Mouse (Mus musculus) testis, adult 2 months (tissue): ENCODE results near the gene Mpv17.

Source experiments
- CTCF ChIP-seq: fragments of 200-500 bp; IDR thresholded peaks from 2 replicates; pipeline ENCODE4 v1.5.1; 2012; ENCODE audit warnings: low read depth, mild to moderate bottlenecking, inconsistent platforms, low read length, moderate library complexity; ENCODE audit not compliant: control insufficient read depth, insufficient read depth, insufficient replicate concordance
- POLR2A ChIP-seq: fragments of 200-500 bp; IDR thresholded peaks from 2 replicates; pipeline ENCODE4 v1.6.1; 2012; ENCODE audit warnings: low read depth, mild to moderate bottlenecking, inconsistent platforms, low read length, moderate library complexity; ENCODE audit not compliant: control insufficient read depth

DNA sequence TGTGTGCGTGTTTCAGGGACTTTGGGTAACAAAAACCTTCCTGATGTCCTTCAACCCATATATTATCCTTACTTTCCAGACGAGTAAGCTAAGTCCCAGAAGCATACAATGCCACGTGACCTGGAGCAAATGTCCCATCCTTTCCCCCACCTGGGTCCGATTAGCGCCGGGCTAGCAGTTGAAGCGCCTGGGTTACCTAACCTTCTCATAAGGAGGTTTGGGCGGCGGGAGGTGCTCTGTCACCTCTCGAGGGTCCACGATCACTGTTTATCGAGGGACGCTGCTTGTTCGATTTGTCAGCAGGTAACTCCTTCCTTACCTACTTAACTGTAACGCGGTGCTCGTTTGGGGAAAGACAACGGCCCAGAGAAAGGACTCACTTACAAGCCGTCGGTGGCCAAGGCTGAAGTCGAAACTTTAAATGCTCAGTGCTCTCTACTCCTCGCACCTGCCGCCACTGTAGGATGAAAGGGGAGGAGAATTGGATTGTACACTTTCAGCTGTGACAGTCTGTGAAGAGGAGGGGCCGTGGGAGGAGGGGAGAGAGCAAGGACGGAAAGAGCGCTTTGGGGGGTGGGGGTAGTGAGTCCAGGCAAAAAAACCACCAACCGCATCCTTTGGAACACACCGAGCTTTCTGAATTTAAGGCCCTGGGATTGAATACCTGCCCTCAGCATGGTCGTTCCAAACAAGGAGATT, 59.8 kb downstream of the Mpv17 start:
- TF ChIP-seq CTCF (no peak), POLR2A (no peak)
